Mouse (Mus musculus) left cerebral cortex, adult 11 months (tissue): ENCODE data around the gene Cry2.
"Not testable (repeated sequence)": the region's sequence is repeated elsewhere in the genome, so short reads cannot be mapped to it uniquely, and the experiment has no call there.

Experiments
- DNase-seq: peaks from one replicate; pipeline ENCODE4 v3.0.0; 2022; ENCODE audit warnings: low spot score

The Cry2 gene

DNA sequence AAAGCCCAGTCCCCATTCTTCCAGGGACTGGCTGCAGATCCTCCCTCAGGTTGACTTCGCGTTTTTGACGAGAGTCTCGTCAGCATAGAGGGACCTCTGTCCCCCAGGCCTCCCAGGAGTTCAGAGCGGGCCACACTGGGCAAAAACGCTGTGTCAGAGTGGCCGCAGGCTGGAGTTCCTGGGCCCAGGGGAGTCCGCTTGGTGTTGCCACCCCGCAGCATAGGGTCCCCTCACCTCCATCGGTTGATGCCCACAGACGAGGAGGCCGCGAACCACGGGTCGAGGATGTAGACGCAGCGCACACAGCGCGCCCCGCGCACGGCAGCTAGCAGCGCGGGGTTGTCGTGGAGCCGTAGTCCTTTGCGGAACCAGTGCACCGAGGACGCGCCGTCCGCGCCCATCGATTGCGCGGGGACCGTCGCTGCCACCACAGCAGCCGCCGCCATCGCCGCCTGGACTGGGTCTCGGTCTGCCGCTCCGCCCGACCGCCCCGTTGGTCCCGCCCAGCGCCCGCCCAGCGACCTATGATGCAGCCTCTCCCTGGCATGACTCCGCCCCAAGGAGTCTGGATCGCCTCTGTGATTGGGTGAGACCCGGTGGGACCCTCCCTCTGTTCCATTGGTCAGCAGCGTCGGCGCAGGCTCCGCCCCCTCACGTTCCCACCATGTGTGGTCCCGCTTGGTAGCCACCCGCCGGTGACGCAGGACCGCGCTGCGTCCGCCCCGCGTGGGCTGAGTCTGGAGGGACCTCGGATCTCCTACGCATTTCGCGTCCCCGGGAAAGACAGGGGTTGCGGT, at the start of gene Cry2:
TSS of gene Cry2 (minus strand) at position 466 of the 797 bp plus-strand sequence.
- peak; percentile 99 for DNase-seq

DNA sequence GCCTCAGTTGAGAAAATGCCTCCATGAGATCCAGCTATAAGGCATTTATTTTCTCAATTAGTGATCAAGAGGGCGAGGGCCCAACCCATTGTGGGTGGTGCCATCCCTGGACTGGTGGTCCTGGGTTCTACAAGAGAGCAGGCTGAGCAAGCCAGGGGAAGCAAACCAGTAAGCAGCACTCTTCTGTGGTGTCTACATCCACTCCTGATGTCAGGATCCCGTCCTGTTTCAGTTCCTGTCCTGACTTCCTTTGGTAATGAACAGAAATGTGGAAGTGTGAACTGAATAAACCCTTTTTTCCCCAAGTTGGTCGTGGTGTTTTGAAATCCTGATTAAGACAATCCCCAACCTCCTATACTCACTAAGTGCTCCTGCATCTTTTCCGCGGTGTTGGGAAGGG, 49.7 kb upstream of the Cry2 start:
- no peak for DNase-seq

DNA sequence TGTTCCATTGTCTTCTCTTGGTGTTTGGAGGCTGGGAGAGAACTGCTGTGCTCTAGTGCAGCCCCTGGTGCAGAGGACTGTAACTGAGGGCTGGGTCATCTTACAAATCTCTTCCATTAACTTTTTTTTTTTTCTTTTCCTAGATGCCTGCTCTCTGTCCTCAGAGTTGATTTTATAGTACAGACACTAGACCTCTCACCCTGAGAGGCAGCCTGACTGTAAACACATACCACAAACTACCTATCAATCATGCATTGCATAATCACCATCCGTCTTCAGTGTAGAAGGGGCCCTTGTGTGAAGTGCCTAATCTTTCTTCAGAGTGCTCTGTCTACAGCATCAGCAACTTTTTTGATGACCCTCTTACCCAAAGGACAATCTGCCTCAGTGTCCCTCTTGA, 48.7 kb upstream of the Cry2 start:
- no peak for DNase-seq

DNA sequence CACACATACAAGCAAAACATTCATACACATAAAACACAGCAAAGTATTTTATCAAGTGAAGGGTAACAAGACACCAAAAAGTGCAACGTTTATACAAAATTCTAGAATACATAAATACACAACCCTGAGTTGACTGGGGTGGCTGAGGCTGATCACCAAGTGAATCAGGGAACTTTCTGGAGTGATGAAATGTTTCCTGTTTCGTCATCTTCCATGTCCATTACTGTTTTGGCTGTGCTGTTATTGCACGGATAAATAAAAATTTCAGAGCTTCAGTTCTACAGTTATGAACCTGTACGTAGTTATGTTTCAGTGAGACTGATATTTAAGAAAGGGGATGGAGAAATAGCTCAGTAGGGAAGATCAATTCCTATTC, 44.5 kb upstream of the Cry2 start:
- DNase-seq: no peak

DNA sequence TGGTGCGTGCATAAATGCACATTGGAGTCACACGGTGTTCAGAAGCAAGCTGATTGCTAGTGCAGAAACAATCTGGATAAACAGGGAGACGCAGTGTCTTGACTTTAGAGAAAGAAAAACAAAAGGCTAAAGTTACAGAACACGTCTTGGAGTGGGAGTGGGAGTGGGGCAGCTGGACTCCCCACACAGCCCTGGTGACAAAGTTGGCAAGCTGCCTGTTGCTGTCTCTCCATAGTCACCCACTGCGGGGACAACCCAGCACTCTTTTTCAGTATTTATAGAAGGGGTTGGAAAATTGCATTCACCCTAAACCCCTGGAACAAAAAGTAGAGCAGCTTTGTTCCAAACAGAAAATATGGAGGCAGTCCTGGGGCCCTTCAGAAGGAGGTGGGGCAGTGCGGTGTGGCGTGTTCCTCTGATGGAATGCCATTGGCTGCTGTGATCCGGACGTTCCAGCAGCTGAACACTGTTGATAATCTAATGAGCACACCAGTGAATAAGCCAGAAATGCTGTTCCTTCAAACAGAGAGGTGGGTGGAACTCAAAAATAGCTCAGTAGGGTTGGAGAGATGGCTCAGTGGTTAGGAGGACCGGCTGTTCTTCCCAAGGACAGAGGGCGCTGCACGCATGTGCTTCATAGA, 43.9 kb upstream of the Cry2 start:
- DNase-seq: no peak

DNA sequence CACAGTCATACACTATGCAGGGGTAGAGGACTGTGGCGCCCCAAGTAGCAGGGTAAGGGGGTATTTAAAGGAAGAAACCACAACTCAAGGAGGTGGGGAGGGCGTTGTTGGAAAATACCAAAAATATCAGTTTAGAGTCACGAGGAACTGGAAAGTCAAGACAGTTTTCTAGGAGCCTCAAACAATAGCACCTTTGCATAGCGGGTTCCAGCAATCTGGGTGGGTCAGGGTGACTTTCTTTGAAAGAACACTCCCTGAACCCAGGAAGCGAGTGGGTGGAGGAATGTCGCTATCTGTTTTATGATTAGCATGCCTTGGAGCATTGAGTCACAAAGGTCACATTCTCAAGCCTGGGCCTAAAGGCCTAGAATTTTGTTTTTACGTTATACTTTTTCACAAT, 42.7 kb upstream of the Cry2 start:
- DNase-seq: not testable (repeated sequence)

DNA sequence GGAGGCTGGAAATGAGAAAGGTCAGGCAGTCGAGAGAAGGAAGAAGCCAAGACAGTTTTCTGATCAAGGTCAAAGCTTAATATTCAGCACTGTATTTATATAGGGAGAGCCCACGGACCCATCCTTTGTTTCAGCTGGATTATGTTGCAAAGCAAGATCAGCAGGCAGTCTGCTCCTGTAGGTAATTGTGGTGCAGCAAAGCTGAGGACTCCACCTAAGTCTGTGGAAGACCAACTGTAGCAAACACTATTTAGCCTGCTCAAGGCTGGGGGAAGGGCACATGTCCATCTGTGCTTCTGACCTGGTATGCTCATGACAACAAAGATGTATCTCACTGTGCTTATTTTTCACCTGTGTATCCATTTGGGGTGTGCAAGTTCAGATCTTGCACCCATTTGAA, 41.9 kb upstream of the Cry2 start:
- no peak for DNase-seq

DNA sequence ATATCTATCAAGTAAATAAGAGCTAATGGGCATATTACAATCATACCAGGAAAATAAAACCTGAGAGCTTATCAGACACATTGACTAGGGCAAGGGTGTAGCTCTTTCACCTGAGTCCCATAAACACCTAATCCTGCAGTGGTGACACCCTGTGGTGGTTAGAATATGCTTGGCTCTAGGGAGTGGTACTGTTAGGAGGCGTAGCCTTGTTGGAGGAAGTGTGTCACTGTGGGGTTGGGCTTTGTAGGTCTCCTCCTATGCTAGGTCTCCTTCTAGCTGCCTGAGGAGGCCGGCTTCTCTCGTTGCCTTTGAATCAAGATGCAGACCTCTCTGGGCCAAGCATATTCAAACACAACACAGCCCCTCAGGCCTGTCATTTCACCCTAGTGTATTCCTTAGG, 41.1 kb upstream of the Cry2 start:
- DNase-seq: no peak

DNA sequence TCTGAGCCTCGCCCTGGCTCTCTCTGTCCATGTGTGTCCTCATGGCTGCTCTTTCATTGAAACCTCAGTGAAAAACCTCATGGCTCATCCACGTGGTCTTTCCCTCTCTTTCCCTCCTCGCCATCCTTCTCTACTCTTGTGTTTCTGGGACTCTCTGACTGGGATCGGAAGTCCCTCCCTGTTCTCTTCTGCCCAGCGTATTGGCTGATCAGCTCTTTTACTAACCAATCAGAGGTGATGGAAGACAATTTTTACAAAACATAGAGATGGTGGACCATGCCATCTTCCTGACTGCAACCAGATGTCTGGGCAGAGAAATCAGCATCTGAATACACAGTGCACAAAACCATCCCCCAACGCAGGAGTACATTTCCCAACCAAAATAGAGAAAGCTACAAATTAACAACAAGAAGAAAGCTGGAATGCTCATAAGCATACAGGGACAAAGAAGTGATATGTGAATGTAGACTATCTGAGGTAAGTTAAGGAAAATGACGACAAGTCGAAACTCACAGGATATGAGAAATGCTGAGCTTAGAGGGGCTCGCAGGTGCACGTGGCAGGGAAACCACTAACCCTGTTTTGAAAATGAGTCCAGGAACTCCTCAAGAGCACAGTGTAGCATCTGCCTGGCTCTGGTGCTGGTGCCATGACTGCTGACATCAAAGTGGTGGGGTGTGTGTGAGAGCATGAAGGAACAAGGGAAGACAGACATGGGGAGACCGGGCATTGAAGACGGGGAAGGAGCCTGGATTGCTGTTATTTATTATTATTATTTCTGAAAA, 38.2 kb upstream of the Cry2 start:
- no peak for DNase-seq

DNA sequence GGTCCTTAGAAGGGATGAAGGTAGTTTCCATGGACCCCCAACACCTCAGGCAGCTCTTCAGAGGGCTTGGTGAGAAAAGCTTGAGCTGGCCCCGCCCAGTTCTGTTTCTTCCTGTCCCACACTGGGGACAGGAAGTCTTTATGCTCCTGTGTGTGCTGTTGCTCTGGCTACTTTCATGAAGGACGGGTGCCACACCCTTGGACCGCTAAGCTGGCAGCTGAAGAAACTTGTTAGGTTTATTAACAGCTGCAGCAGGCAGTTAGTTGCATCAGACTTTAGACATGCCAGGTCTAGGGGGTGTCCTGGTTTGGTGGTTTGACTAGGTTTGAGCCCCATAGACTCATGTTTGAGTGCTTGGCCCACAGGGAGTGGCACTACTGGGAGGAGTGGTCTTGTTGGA, 30.8 kb upstream of the Cry2 start:
- DNase-seq: no peak

DNA sequence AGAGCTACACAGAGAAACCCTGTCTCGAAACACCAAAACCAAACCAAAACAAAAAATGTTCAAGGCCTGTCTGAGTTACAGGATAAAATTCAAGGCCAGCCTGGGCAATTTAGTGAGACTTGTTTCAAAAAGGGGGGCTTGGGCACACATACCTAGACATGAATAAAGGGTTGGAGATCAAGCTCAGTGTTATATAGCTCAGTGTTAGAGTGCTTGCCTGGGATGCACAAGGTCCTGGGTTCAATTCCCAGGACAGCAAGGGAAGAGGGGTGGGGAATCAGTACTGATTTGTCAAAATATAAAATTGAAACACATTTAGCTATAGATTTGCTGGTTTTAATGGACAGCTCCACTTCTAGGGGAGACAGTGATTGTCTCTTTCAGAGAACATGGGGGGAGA, 27.4 kb upstream of the Cry2 start:
- DNase-seq: no peak

DNA sequence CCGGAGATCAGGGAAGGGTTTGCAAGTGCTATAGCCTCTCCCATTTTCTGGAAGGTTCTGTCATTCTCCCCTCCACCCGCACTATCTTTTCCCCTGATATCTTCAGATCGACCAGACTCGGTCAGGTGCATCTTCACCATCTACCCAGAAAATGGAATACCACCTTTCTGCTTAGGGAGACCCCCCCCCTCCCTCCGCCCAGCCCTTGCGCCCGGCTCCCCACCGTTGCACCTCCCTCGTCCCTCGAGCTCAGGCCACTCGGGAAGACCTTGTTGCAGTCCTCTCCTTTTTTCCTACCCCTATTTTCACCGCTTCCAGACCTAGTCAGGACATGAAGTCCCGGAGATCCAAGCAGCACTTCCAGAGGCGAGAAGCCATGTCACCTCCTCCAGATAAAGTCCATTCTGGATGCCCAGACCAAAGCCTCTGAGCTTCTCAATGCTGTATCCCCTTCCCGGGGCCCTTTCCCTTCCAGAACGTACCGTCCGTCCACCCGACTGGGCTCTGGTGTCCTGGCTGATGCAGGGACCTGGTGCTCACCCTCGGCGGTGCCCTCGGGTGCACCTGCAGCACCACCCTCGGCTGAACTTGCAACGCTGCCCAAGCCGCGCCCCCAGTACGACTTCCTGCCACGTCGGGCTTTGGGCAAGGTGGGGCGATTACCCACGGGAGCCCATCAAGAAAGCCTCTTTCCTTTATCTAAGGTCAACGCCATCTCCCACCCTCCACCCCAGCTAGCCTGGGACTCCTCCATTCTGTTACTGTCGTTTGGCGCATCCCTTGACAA, 26.3 kb upstream of the Cry2 start, which contains the start of gene Slc35c1:
TSS of gene Slc35c1 (minus strand) at position 618 of the 787 bp plus-strand sequence.
- DNase-seq: no peak

DNA sequence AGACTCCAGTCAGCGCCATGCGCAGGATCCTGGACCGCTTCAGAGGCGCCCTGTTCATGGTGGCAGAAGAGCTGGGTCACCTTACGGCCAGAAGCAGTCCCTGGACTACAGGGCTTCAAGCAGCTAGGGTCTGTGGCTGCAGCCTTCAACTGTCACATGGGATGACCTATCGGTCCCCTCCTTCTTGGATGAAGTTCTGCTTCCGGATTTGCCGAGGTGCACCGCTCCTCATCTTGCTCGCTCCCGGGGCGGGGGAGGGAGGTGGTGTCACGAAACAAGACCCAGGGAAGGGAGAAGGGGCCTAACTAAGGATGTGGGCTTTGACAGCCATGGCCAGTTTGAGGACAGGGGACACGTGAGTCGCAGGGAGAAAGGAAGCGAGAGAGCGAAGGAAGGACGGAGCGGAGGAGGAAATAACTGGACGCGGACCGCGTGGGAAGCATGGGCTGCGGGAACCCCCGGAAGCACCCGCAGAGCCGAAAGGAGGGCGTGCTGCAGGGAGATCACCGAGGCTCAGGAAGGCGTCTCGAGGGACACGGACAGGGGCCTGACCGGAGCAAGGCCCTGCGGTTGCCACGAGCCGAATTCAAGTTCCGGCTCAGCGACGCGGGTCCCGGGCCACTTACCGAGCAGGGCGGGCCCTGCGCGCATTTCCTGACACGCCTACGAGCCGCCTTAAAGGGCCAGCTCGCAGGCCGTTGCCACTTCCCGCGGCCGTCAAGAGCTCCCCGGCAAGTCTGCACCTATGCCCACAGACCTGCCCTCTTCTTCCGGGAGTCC, 25.5 kb upstream of the Cry2 start:
- peak; percentile 66 for DNase-seq

DNA sequence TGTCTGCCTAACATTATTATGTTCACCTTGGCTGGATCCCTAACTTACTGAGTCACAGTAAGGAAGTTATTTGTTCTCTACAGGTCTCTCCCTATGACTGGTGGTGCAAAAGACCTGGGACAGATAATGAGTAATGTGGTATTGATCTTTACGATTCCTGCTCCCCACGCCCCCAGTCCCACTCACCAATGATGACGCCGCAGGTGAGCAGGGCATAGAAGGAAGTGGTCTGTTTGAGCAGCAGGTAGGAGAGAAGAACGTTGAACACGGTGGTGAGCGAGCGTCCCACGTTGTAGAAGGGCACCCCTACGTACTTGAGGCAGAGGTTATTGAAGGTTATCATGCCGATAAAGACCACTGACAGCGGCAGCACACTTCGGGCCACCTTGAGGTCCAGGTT, 24.6 kb upstream of the Cry2 start:
- no peak for DNase-seq

DNA sequence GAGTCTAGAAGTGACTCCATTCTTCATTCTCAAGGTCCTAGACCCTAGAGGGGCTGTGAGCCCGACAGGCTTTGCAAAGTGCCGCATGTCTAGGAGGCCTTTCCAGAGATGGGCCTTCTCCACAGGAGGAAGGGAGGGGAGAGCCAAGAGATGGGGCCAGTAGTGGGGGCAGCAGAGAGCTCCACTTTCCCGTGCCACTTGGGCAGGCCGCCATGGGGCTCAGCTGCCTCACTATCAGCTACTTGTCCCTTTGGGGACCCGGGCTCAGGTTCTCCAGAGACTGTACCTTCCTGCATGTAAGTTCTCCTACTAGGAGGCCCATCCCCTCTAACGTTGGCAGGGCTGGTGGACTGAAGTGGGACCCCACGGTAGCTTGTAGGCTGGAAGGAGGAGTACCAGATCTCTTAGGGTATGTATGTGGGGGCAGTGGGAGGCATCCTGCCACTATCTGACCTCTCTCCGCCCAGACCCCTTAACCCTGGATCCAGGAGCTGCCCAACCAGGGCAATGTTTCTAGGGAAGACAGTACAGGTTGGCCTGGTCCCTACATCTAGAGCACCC, 23.2 kb upstream of the Cry2 start:
- DNase-seq: no peak

DNA sequence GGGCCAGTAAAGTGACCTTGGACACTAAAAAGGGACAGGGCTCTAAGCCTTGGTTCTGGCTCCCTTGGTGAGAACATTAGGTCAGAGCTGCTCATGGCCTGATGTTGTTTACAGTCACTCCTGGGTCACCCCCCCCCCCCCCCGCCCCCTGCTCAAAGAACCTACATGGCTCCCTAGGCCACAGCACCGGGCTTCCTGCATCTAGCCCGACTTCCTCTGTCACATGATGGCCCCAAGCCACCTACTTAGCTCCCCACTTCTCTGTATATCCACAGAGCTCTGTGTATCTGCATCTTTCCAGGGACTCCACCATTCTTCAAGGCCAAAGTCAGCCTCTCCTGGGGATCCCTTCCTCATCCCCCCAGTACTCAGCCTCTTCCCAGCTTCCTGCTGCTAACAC, 21.9 kb upstream of the Cry2 start:
- DNase-seq: no peak

DNA sequence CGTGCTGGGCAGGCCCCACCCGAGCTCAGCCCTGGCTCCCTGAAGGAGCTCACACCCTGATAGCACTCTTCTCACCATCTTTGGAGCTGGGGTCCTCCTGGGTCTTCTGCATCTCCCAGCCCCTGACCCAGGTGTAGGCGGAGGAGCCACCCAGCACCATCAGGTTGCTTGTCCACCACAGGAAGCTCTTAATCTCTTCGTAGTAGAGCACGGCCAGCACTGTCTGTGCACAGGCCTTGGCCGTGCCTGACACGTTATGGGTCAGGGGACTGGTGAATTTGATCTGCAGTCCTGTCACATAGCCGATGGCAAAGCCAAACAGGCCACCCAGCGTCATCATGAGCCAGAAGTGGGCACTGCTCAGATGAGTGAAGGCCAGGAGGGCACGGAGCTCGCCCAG, 20.3 kb upstream of the Cry2 start:
- no peak for DNase-seq

DNA sequence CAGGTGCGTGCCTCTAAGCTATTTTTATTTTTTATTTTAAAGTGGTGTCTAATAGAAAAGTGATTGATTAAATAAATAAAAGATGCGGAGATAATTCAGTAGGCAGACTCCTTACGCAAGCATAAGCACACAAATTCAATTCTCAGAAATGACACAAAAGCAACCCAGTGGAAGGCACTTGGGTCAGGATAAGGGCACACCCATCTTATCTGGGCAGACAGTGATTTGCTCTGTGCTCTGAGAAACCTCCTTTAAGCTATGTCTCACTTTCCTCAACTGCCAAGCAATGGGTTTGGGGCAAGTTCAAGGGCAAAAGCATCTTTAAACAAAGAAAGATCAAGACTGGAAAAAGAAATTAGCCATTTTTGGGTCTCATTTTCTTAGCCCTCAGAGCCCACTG, 17.3 kb upstream of the Cry2 start:
- no peak for DNase-seq

DNA sequence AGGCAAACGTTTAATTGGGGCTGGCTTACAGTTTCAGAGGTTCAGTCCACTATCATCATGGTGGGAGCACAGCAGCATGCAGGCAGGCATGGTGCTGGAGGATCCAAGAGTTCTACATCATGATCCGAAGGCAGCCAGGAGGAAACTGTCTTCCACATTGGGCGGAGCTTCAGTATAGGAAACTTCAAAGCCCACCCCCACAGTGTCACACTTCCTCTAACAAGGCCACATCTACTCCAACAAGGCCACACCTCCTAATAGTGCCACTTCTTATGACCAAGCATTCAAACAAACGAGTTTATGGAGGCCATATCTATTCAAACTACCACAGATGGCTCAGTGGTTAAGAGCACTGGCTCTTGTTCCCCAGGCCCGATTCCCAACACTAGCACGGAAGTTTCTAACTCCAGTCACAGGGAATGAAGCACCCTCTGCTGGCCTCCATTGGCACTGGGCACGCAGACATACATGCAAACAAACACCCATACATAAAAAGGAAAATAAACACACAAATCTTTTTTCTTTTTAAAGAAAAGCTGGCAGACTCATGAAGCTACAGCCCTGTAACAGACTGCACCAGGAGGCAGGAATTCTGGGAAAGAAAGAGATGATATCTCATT, 13.4 kb upstream of the Cry2 start:
- DNase-seq: no peak

DNA sequence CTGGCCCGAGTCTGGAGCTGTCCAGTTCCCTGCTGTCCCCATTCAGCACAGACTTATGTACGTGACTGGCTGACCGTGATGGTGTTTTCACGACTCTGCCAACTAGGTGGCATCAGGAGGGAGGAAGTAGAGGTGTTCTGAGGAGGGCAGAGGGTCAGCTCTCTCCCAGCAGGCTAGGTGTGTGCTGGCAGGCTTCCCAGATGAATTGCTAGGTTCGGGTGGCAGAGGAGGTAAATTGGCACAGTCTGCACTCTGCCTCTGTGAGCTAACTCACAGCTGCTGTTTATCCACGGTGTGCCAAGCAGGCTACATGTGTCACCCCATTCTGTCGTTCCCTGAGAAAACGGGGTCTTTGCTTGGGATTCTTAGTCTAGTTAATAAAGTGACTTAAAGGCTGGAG, 12.8 kb upstream of the Cry2 start:
- DNase-seq: no peak

DNA sequence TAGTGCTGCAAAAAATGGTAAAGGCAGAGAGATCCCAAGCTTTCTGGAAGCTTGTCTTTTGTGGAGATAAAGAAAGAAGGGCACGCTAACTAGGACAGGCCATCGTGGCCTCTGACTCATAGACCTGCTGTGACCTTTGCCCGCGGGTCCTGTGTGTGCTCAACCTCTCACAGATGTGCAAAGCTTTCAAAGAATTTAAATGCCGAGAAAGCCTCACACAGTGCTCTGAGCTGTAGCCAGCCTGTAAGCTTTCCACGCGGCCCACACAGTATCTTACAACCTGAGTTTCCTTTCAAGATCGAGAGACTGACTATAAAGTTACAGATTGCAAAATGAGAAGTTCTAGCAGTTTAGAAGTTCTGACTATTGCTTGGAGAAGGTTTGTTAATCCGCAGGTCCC, 12.0 kb upstream of the Cry2 start:
- no peak for DNase-seq
